Mouse (Mus musculus) midbrain, embryonic 16.5 days (tissue): ENCODE measurements around the gene Fgd2. TPM values are rescaled to one million over a fixed set of nuclear protein-coding genes. Genes with fewer than 3 reads are reported as not detected.

Source experiments
- ATAC-seq: fragments of 200-750 bp; cut with Nextera tagmentation; 2 replicates; pipeline ENCODE4 v1.8.0; 2017; ENCODE audit warnings: moderate TSS enrichment
- H3K27ac ChIP-seq: fragments of 300-500 bp; sonication (generic); 2 replicates; pipeline ENCODE4 v1.5.1; 2014; ENCODE audit warnings: mild to moderate bottlenecking, low read length, mixed read lengths
- H3K27me3 ChIP-seq: fragments of 300-500 bp; sonication (generic); 2 replicates; pipeline ENCODE4 v1.6.1; 2014; ENCODE audit warnings: low read depth, low read length, mixed read lengths; ENCODE audit not compliant: control insufficient read depth, insufficient read depth
- H3K36me3 ChIP-seq: fragments of 300-500 bp; sonication (generic); 2 replicates; pipeline ENCODE4 v1.6.1; 2014; ENCODE audit warnings: mild to moderate bottlenecking, low read length, moderate library complexity, mixed read lengths; ENCODE audit not compliant: control insufficient read depth, insufficient read depth
- H3K4me1 ChIP-seq: fragments of 300-500 bp; sonication (generic); 2 replicates; pipeline ENCODE4 v1.6.1; 2014; ENCODE audit warnings: mild to moderate bottlenecking, low read length, mixed read lengths; ENCODE audit not compliant: control insufficient read depth, insufficient read depth
- H3K4me2 ChIP-seq: fragments of 300-500 bp; sonication (generic); 2 replicates; pipeline ENCODE4 v1.6.1; 2014; ENCODE audit warnings: mild to moderate bottlenecking, low read length, mixed read lengths
- H3K4me3 ChIP-seq: fragments of 300-500 bp; sonication (generic); 2 replicates; pipeline ENCODE4 v1.5.1; 2014; ENCODE audit warnings: low read depth, mild to moderate bottlenecking, low read length, moderate library complexity, mixed read lengths
- H3K9ac ChIP-seq: fragments of 300-500 bp; sonication (generic); 2 replicates; pipeline ENCODE4 v1.6.1; 2014; ENCODE audit warnings: low read depth, low read length, mixed read lengths
- H3K9me3 ChIP-seq: fragments of 300-500 bp; sonication (generic); replicated peaks from 2 replicates; pipeline ENCODE4 v1.6.1; 2014; ENCODE audit warnings: mild to moderate bottlenecking, low read length, mixed read lengths; ENCODE audit not compliant: control insufficient read depth, poor library complexity, severe bottlenecking
- WGBS: fragments of 180-500 bp; shearing (Covaris S2); extraction: QIAGEN DNeasy Blood & Tissue Kit; methylation state at CpG from one replicate; pipeline ENCODE4 v1.1.7; 2014; 5-methylcytosine and 5-hydroxymethylcytosine counted together
- polyA plus RNA-seq: library from polyadenylated mRNA; unstranded; fragments of >200 nt; fragmentation: Nextera tagmentation; extraction: Ambion mirVana; gene quantifications from 2 replicates; pipeline ENCODE4 v1.2.1, GENCODE M21; 2015

The Fgd2 gene
- polyA plus RNA-seq, 1 experiment from 2014 or later = 12.7 TPM

DNA sequence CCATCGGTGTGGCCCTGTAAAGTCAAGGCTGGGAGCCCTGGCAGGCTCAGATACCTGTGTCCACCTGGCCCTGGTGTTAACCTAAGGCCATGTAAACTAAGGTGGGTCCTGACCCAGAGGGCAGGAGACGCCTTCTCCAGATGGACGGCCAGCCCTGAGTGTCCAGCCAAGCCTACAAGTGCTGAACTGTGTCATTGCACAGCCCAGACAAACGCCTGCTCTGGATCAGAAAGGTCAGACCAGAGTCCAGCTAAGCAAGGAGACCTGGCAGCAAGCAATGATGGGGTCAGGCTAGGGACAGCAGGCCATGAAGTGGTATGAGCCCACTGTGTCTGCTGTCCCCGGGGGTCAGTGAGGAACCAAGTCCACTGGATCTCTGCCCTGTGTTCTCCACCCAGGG lies 46.7 kb downstream of the Fgd2 start:
- Histone ChIP-seq H3K9ac (no peak overlapping the region), H3K4me1 (no peaks in the 10 kb centered on the region), H3K27ac (no peak overlapping the region), H3K4me3 (no peak overlapping the region), H3K9me3 (no peaks in the 10 kb centered on the region), H3K4me2 (no peak overlapping the region), H3K36me3 (no peaks in the 10 kb centered on the region), H3K27me3 (no peaks in the 10 kb centered on the region)
- 96% methylated on average over 5 of the region's 5 CpGs for WGBS
- no peak for ATAC-seq

DNA sequence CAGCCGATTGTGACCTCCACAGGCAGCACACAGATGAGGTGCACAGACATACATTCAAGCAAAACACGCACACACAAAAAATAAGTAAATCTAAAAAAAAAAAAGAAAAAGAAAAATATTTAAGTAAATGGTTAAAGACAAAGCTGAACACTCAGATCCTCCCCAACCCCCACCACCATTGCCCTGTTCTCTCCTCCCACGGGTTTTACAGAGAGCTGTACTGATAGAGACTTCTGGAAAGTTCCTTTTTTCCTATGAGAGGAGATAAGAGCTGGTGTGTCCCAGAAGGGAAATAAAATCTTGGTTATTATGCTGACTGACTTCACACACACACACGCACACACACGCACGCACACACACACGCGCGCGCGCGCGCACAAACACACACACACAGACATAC lies 47.6 kb downstream of the Fgd2 start:
- ATAC-seq = no peak
- no peaks in the 10 kb centered on the region for H3K9me3 ChIP-seq
- no peak overlapping the region for H3K9ac ChIP-seq
- no peak overlapping the region for H3K27ac ChIP-seq
- no peaks in the 10 kb centered on the region for H3K27me3 ChIP-seq
- WGBS = 95% methylated on average over 13 of the region's 13 CpGs
- no peak overlapping the region for H3K4me2 ChIP-seq
- no peaks in the 10 kb centered on the region for H3K4me1 ChIP-seq
- H3K36me3 ChIP-seq = no peaks in the 10 kb centered on the region
- no peak overlapping the region for H3K4me3 ChIP-seq

DNA sequence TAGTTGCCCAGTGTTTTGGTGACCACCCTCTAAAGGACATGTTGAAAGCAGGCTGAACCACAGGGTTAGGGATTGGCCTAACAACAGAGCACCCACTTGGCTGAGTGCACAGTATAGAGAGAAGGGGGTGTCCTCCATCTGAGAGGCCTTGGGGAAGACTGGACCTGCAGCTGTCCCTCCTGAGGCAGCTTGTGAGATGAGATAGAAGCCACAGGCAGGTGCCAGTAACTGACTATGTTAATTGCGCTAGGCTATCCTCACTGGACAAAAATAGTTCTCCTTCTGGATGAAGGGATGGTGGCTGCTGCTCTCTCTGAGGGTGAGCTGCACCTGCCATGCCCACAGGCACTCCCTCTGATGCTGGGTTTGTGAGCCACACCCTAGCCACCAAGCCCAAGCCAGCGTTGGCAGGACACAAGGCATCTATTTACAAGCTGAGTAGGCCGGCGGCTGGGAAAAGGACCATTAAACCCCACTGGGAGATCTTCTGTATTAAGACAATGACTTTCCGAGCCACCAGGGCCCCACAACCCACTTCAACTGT lies 49.2 kb downstream of the Fgd2 start:
- Histone ChIP-seq H3K4me3 (no peak overlapping the region), H3K9me3 (no peaks in the 10 kb centered on the region), H3K9ac (no peak overlapping the region), H3K36me3 (no peaks in the 10 kb centered on the region), H3K27me3 (no peaks in the 10 kb centered on the region), H3K27ac (no peak overlapping the region), H3K4me2 (no peak overlapping the region), H3K4me1 (no peaks in the 10 kb centered on the region)
- no peak for ATAC-seq
- WGBS = 74% methylated on average over 5 of the region's 5 CpGs

DNA sequence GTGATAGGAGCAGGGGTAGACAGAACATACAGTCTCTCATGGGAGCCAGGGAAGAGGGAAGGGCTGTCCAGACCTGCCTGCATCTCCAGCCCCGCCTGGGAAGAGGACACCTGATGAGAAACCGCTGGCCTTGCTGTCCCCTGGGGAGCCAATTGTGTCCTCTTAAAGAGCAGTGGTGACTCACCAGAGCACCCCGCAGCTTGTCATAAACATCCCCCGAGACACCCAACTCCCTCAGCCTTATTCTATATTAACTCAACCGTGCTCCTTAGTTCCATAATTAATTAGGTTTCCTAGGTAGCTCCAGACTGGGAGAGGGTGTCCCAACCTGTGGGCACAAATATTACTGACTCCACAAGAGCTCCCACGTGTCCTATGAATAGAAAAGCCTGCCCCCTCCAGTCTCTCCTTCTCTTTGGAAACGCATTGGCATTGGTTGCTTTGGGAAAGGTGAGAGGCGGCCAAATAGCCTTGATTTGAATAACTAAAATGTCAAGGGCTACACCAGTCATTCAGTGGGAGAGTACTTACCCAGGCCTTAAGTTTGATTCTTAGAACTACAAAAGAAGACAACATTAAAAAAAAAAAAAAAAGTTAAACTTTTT lies 51.2 kb downstream of the Fgd2 start:
- H3K4me1 ChIP-seq = peaks cover 2% of the 10 kb centered on the region; the same call in 1 of the 2 replicates
- no peaks in the 10 kb centered on the region for H3K36me3 ChIP-seq
- no peaks in the 10 kb centered on the region for H3K9me3 ChIP-seq
- no peaks in the 10 kb centered on the region for H3K27me3 ChIP-seq
- H3K4me2 ChIP-seq = no peak overlapping the region
- H3K27ac ChIP-seq = no peak overlapping the region
- no peak for ATAC-seq
- H3K4me3 ChIP-seq = no peak overlapping the region
- no peak overlapping the region for H3K9ac ChIP-seq
- 33% methylated on average over 8 of the region's 8 CpGs for WGBS

DNA sequence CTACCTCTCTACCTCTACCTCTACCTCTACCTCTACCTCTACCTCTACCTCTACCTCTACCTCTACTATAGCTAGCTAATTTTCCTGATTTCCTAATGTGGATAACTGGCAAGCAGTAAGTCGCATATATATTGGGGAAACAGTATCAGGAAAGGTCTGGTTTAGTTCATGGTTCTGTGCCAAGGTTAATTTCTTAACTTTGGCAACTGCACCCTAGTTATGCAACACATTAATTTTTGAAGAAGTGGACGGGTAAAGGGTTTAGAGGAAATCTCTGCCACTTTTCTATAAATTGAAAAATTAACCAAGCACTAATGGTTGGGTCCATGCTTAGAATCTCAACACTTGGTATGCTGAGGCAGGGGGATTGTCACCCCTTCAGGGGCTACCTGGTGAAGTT lies 53.9 kb downstream of the Fgd2 start:
- Histone ChIP-seq H3K4me1 (peaks cover 2% of the 10 kb centered on the region; the same call in 1 of the 2 replicates), H3K9me3 (no peaks in the 10 kb centered on the region), H3K27me3 (no peaks in the 10 kb centered on the region), H3K36me3 (no peaks in the 10 kb centered on the region), H3K9ac (no peak overlapping the region), H3K4me3 (no peak overlapping the region), H3K4me2 (no peak overlapping the region), H3K27ac (no peak overlapping the region)
- 88% methylated on average over 2 of the region's 2 CpGs for WGBS
- no peak for ATAC-seq

DNA sequence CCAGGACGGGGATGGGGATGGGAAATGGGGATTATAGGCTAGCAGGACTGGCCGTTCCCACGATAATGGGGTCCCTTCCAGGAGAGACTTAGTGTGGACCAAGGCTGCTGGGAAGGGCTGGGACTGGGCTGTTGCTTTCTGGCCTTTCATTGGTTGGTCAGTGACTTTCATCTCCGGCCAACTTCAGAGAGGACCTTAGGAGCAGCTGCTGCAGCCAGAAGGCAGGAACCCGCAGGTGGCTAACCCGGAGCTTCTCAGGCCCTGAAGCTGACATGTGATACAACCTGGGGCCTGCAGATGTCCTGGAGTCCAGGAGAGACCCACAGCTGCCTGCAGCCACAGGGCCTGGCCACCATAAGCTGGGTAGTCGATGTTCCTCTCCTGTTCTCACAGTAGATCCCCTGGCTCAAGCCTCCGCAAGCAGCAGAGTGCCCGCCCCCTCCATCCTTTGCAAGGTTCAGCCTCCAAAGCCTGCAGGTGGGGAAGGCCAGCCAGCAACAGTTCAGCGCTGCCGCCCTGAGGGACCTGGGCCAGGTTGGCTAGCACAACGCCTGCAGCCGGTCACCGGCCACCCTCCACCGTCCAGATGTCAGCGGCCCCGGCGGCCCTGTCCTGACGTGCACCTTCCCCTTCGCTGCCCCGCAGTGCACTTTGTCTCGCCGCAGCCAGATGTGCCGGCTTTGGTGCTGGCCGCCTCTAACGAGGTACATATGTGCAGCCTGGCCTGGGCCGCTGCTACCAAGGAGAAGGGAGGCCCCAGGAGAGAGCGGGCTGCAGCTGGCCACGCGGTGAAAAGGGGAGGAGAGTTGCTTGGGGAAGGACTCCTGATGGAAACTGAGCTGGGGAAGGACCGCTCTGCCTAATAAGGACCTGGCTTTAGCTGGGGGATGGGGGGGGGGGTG lies 55.3 kb downstream of the Fgd2 start:
- ATAC-seq = no peak
- Histone ChIP-seq H3K4me2 (peak overlapping the region; percentile 38), H3K27ac (no peak overlapping the region), H3K36me3 (no peaks in the 10 kb centered on the region), H3K9me3 (no peaks in the 10 kb centered on the region), H3K4me1 (peaks cover 2% of the 10 kb centered on the region; the same call in 1 of the 2 replicates), H3K27me3 (no peaks in the 10 kb centered on the region), H3K9ac (peak overlapping the region; percentile 8; the same call in 1 of the 2 replicates), H3K4me3 (no peak overlapping the region)
- 7% methylated on average over 30 of the region's 31 CpGs for WGBS

DNA sequence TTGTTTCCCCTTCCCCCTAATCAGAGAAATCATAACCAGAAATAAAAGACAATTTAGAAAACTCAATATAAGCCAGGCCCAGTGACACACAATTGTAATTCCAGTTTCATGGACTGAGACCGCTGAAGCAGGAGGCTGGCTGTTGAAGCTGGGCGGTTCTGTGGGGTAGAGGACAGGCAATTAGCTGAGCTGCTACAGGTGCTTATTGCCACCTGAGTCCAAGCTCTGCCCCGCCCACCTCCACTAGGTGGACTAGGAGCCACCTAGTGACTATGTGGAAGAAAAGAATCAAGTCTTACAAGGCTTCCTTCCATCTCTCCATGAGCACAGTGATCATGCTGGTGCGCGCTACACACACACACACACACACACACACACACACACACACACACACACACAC lies 56.0 kb downstream of the Fgd2 start:
- peaks cover 2% of the 10 kb centered on the region; the same call in 1 of the 2 replicates for H3K4me1 ChIP-seq
- 60% methylated on average over 5 of the region's 5 CpGs for WGBS
- H3K27ac ChIP-seq = no peak overlapping the region
- no peaks in the 10 kb centered on the region for H3K27me3 ChIP-seq
- no peaks in the 10 kb centered on the region for H3K36me3 ChIP-seq
- H3K9ac ChIP-seq = no peak overlapping the region
- no peak for ATAC-seq
- H3K9me3 ChIP-seq = no peaks in the 10 kb centered on the region
- H3K4me2 ChIP-seq = no peak overlapping the region
- H3K4me3 ChIP-seq = no peak overlapping the region

DNA sequence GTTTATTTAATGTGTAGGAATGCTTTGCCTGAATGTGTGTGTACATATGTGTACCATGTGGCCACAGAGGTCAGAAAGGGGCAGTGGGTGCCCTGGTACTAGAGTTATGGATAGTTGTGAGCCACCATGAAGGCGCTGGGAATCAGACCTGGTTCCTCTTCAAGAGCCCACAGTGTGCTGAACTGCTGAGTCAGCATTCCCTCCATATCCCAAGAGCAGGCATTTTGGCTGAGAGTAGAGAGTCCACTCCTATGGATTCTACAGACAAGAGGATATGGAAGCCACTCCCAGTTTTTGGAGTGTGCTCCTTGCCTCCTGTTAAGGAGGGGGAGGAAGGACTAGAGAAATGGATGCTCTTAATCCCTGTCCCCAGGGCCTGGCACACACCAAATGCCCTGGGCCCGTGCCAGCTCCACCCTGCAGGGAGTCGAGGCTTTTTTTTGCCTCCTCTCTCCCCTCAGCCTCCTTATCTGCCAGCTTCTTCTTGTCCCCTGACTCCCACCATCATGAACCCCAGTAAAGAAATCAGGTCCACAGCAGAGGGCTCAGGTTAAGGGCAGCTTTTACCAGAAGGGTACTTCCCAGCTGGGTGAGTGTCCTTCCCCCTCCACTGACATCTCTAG lies 58.2 kb downstream of the Fgd2 start:
- ATAC-seq = no peak
- H3K4me1 ChIP-seq = peaks cover 2% of the 10 kb centered on the region; the same call in 1 of the 2 replicates
- no peak overlapping the region for H3K9ac ChIP-seq
- no peak overlapping the region for H3K4me2 ChIP-seq
- no peaks in the 10 kb centered on the region for H3K36me3 ChIP-seq
- no peak overlapping the region for H3K4me3 ChIP-seq
- WGBS = 62% methylated on average over 3 of the region's 3 CpGs
- no peaks in the 10 kb centered on the region for H3K9me3 ChIP-seq
- no peak overlapping the region for H3K27ac ChIP-seq
- H3K27me3 ChIP-seq = no peaks in the 10 kb centered on the region
